Mouse (Mus musculus): ENCODE results near the gene Col8a1. TPM values are rescaled to one million over a fixed set of nuclear protein-coding genes. Genes with fewer than 3 reads are reported as not detected.

Gene Col8a1
- not detected for total RNA-seq (2023)

GRCm38 (mm10) chr16:57754526-57755125, at the start of gene Col8a1:
Col8a1 (minus strand) TSS chr16:57754737.

GRCm38 (mm10) chr16:57606444-57607227, 147.9 kb downstream of the Col8a1 start, which contains the start of gene Cmss1:
Cmss1 (minus strand) TSS chr16:57606864.

Other genes with a start within 250 kb of the Col8a1 start
- 10 to 100 TPM; 12.2 to 20.2 TPM for gene Cmss1, start 147.9 kb downstream of the Col8a1 start, total RNA-seq (2023)